Mouse (Mus musculus) frontal cortex, adult (tissue): Measurements from ENCODE around the gene Enho.

Experiments
- ATAC-seq: cut with Nextera tagmentation; 2 replicates; pipeline ENCODE4 v1.9.2; 2017; ENCODE audit warnings: mild to moderate bottlenecking, moderate library complexity, mixed read lengths; ENCODE audit not compliant: low TSS enrichment

The Enho gene

DNA sequence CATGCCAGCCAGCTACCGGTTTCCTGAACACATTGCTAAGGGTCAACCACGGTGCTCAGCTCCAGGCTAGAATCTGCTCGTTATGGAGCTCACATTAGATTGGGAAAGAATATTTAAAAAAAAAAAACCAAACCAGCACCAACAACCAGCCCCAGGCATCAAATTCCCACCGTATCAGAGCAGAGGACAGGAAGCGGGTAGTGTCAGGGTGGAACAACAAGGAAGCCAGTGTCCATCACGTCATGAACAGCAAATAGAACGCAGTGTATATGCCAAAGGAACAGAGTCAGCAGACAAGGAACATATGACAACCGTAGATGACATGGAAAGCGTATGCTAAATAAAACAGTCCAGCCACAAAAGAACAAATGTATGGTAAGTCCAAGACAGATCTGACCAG, 7.1 kb downstream of the Enho start:
- no peak for ATAC-seq

DNA sequence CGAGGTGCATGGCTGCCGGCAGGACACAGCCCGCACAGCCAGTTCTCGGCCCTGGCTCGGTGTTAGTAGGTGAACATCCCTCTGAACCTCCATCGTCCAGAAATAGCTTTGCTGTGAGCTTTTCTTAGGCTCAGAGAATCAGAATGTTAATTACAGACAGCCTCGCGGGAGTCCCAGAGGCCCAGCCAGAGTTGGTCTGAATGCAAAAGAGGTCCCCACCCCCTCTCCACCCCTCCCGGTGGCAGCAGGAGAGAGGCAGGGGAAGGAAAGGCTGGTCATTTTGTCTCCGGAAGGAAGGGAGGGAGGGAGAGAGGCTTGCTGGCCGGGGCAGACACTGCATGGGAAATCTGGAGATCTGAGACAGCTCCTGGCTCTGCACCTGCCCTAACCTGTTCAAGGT, 8.7 kb downstream of the Enho start:
- ATAC-seq, result peak; percentile 85

- no peak for ATAC-seq
Measured at GRCm38 (mm10) chr4:41630196-41630595, 9.9 kb downstream of the Enho start.

DNA sequence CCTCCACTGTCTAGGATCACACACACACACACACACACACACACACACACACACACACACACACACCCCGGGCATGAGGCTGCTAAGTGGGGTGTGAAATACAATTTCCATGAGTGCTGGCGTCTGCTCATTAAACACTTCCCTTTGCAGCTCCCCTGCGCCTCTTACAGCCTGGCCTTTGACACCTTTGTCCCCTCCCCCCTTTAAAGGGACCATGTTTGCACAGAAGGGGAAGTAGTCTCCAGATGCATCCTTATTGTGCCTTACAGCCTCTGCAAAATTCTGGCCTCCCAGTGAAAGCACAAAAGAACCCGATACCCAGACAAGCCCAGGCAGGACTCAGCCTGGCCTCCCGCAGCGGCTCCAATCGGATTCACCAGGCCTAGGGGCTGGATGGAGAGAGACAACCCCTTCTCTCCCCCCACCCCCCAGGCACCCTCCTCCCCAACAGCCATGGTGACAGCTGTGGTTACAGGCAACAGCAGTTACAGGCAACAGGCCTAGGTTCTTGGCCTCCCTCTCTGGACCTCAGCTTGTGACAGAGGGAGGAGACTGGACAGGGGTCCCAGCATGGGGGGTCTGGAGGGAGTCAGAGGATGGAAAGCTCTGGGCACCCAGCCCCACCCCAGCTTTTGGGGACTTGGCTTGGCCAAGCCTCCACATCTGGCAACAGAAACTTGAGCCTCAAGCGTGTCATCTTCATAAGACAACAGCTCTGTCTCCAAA, 11.8 kb downstream of the Enho start:
- no peak for ATAC-seq

DNA sequence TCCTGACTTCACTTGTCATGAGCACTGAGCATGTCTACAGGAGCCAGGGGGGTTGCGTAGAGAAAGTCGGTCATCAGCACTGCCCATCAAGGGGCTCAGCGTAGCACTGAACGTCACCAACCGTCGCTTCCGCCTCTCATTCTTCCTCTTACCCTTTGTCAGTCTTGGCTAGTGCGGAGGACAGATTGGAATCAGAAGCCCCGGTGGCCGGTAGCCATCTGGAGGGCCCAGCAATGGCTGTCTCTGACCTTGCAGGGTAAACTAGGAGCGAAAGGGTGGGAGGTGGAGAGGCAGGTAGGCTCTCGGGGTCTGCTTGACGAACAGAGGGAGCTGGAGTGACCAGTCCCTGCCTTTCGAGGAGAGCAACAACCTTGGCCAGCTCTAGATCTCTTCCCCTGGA, 18.1 kb downstream of the Enho start:
- ATAC-seq, result no peak

DNA sequence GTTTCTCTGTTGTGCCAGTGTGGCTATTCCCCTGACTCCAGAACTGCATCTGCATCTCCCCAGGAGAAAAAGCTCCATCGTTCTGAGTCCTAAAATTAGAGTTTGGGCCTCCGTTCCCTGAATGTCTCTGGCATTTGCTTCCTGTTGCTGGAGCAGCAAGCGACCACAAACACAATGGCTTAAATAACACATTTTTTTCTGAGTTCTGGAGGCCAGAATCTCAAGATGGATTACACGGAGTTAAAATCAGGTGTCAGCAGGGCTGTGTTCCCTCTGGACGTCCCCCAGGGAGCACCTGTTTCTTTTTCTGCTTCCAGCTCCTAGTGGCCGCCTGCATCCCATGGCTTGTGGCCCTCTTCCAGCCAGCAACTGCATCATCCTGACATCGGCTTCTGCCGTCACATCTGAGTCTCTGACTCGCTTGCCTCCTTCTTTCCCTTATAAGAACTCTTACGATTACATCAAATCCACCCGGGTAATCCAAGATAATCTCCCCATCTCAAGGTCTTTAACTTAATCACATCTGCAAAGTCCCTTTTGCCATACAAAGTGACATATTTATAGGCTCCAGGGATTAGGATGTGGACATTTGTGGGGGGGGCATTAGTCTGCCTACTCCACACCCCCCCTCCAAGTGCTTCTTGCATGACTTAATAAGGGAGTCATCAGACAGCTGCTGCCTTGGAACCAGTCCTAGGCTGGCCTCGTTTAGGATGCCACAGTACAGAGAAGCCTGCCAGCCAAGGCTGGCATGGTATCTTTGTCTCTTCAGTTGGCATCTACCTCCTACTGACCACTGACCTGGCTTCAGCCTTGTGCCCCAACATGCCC, 21.0 kb downstream of the Enho start:
- ATAC-seq, result peak; percentile 42; the same call in 1 of the 2 replicates

GRCm38 (mm10) chr4:41615661-41616599, 24.2 kb downstream of the Enho start:
- peak; percentile 63 for ATAC-seq

DNA sequence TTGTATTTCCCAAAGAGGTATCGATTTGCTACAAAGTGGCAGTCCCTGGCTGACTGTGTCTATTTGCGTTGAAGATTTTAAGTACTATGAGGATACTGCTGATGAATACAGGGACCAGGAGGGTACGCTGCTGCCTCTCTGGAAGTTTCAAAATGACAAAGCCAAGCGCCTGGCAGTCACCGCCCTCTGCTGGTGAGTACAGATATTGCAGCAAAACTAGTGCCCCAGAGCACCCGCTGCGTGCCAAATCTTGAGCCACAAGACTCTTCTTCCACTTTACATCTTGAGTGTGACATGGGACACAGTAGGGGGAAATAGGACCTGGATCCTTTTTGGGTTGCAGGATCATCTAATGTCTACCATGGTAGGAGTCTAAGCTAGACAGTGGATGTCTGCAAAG, 26.0 kb downstream of the Enho start:
- ATAC-seq, result peak; percentile 45

DNA sequence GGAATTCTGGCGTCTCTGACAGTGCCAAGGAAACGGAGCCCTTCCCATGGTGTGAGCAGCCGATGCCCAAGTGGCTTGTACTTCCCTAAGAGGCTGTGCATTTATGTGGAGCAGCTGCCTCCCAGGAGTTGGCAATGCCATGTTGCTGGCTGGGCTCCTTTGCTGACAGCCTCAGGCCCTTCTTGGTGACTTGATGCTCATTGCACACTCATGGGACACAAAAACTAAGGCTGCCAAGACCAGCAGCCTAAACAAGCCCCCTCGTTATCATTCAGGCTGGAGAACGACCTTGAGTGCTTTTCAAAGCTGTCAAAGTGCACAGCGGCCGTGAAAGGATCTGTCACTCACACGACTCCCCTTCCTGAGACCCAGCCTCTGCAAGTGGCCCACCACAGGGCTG, 28.0 kb downstream of the Enho start:
- no peak for ATAC-seq

- no peak for ATAC-seq
Measured at GRCm38 (mm10) chr4:41610594-41610980, 29.5 kb downstream of the Enho start.

GRCm38 (mm10) chr4:41609681-41610593, 30.2 kb downstream of the Enho start:
- ATAC-seq, result no peak

DNA sequence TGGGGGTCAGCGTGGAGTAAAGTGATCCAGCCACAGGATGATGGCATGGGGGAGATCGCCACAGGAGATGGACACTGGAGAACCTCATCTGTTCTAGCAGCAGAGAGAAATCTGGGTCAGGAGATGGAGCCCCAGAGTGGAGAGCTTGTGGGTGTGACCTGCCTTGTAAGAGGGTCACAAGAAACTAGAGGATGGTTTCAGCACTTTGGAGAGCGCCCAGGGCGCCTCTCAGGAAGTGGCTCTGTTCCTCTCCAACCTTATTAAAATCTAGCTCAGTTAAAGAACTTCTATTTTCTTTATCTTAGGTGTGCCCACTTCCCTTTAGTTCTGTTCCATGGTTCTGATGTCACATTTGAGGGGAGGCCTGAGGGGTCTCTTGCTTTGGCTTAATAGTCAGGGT, 33.3 kb downstream of the Enho start:
- no peak for ATAC-seq

GRCm38 (mm10) chr4:41604476-41605396, 35.4 kb downstream of the Enho start:
- peak; percentile 69; the same call in 1 of the 2 replicates for ATAC-seq

- no peak for ATAC-seq
Measured at GRCm38 (mm10) chr4:41602818-41603217, 37.3 kb downstream of the Enho start.
